Mouse (Mus musculus) limb, embryonic 14.5 days (tissue): ENCODE data around the gene Hoxb5. TPM values are rescaled to one million over a fixed set of nuclear protein-coding genes. Genes with fewer than 3 reads are reported as not detected.

Source experiments
- ATAC-seq: fragments of 200-750 bp; cut with Nextera tagmentation; 2 replicates; pipeline ENCODE4 v1.8.0; 2017; ENCODE audit warnings: low read depth, moderate number of reproducible peaks, moderate TSS enrichment; ENCODE audit not compliant: low FRiP score
- DNase-seq: peaks from one replicate; pipeline ENCODE4 v3.0.0-alpha.2; 2015; ENCODE audit warnings: low spot score
- H3K27ac ChIP-seq: fragments of 300-500 bp; sonication (generic); replicated peaks from 2 replicates; pipeline ENCODE4 v1.5.1; 2014; ENCODE audit warnings: low read depth, mild to moderate bottlenecking, low read length, moderate library complexity, mixed read lengths
- H3K27me3 ChIP-seq: fragments of 300-500 bp; sonication (generic); 2 replicates; pipeline ENCODE4 v1.6.1; 2014; ENCODE audit warnings: low read length, mixed read lengths; ENCODE audit not compliant: control insufficient read depth, insufficient read depth
- H3K36me3 ChIP-seq: fragments of 300-500 bp; sonication (generic); 2 replicates; pipeline ENCODE4 v1.6.1; 2014; ENCODE audit warnings: mild to moderate bottlenecking, low read length, moderate library complexity, mixed read lengths; ENCODE audit not compliant: control insufficient read depth, insufficient read depth
- H3K4me1 ChIP-seq: fragments of 300-500 bp; sonication (generic); 2 replicates; pipeline ENCODE4 v1.6.1; 2014; ENCODE audit warnings: antibody characterized with exemption, low read length, mixed read lengths; ENCODE audit not compliant: control insufficient read depth, insufficient read depth
- H3K4me2 ChIP-seq: fragments of 300-500 bp; sonication (generic); replicated peaks from 2 replicates; pipeline ENCODE4 v1.6.1; 2014; ENCODE audit warnings: low read depth, mild to moderate bottlenecking, low read length, moderate library complexity; ENCODE audit not compliant: severe bottlenecking
- H3K4me3 ChIP-seq: fragments of 300-500 bp; sonication (generic); replicated peaks from 2 replicates; pipeline ENCODE4 v1.5.1; 2014; ENCODE audit warnings: low read length
- H3K9ac ChIP-seq: fragments of 300-500 bp; sonication (generic); 2 replicates; pipeline ENCODE4 v1.6.1; 2014; ENCODE audit warnings: mild to moderate bottlenecking, low read depth, low read length, moderate library complexity; ENCODE audit not compliant: severe bottlenecking
- H3K9me3 ChIP-seq: fragments of 300-500 bp; sonication (generic); 2 replicates; pipeline ENCODE4 v1.6.1; 2016; ENCODE audit warnings: low read length; ENCODE audit not compliant: control insufficient read depth
- POLR2A ChIP-seq: fragments of 200-500 bp; IDR thresholded peaks from 2 replicates; pipeline ENCODE4 v1.8.0; 2012; ENCODE audit warnings: inconsistent platforms, mild to moderate bottlenecking, moderate library complexity, borderline replicate concordance; ENCODE audit not compliant: insufficient read depth, insufficient read length; ENCODE audit errors: extremely low read depth
- WGBS: fragments of 180-500 bp; shearing (Covaris S2); extraction: QIAGEN DNeasy Blood & Tissue Kit; methylation state at CpG from one replicate; pipeline ENCODE4 v1.1.7; 2014; 5-methylcytosine and 5-hydroxymethylcytosine counted together
- polyA plus RNA-seq, 2 experiments: library from polyadenylated mRNA; depleted of rRNA in 1 of 2; stranded (reverse) in 1 of 2; unstranded in 1 of 2; fragments of >200 nt; fragmentation: Nextera tagmentation in 1 of 2; extraction: Ambion mirVana in 1 of 2; gene quantifications; 2 replicates each; pipeline versions ENCODE4 v1.2.1 to v1.2.3; 2012 to 2014

The Hoxb5 gene
- polyA plus RNA-seq, 2 experiments = 0.85 to 1.8 TPM

DNA sequence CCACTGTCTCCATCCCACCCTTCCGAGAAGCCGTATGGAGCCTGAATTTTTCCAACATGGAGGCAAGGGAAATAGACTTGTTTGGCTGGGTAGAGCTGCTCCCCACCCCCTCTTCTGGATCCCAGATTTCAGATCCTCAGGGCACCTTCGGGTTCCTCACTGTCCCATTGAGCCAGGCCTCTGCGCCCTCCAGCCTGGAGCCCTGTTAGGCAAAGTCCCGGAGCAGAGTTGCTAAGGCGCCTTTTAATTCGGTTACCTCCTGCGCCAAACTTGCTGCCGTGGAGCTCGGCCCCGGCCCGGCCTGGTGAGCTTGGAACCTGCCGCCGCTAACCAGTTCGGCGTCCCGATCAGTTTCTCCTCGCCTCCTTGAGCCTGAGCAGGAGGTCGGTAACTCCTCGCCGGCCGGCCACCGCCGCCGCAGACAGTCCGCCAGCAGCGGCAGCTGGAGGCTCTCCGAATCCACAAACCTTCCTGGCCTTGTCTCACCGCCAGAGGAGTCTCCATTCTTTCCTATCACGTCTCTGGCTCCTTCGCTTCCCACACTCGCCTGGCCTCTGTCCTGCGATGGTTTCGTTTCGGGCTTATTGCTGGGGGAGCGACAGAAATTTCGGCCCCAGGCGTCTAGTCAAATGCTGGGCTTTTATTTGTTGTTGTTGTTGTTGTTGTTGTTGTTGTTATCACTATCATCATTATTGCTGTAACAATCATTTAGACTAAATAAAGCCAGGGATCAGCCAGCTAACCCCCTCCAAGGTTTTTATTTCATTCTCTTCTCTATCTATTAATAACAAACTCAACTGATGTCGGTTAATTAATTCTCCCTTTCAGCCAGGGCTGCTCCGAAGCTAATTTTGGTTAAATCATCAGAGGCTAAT, 38.8 kb downstream of the Hoxb5 start:
- Histone ChIP-seq H3K36me3 (no peaks in the 10 kb centered on the region), H3K9ac (no peak overlapping the region), H3K27ac (no peak overlapping the region), H3K4me2 (peak overlapping the region; percentile 27), H3K4me3 (peak overlapping the region; percentile 12), H3K9me3 (no peaks in the 10 kb centered on the region), H3K4me1 (no peaks in the 10 kb centered on the region), H3K27me3 (peaks cover 100% of the 10 kb centered on the region)
- ATAC-seq (peak; percentile 32; the same call in 1 of the 2 replicates), DNase-seq (no peak)
- WGBS = 3% methylated on average over 40 of the region's 40 CpGs
- TF ChIP-seq POLR2A = no peak

DNA sequence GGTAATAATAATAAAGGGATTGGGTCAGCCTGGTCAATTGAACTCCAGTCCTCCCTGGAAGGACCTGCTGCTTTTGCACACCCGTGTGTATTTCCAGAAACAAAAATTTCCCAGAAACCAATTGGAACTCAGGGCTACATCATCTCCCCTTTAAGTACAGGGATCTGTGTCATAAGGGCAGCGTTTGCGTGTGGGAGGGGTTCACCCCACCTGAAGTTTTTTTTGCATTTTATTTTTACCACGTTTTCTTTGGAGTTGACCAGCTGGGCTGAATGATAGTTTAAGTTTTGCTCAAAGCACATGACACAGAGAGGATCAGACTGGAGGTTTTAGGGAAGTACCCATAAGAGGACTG, 39.4 kb downstream of the Hoxb5 start:
- no peak for TF ChIP-seq POLR2A

DNA sequence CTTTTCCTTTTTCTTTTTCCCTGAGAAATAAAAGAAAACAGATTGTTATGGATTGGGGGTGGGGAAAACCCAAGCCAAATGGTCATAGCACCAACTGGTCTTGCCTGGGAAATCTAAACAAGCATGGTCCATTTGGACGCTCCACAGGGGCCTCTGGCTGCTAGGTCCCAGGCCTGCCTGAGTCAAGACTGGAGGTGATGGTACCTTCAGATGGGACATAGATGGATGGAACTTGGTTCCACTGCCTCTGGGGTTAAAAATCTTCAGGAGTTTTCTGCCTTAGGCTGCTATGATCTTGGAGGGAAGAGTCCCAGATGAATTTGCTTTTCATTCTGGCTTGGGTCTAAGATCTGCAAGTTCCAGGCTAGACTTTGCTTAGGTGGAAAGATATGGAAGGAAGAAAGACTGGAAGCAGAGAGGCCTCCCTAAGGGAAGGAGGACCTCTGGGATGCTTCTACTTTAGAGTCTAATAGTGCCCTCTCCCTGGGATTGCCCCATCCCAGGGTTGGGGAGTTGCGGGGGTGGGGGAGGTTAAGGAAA, 40.1 kb downstream of the Hoxb5 start:
- H3K36me3 ChIP-seq = no peaks in the 10 kb centered on the region
- no peaks in the 10 kb centered on the region for H3K4me1 ChIP-seq
- no peaks in the 10 kb centered on the region for H3K9me3 ChIP-seq
- ATAC-seq = no peak
- H3K4me2 ChIP-seq = no peak overlapping the region
- peaks cover 97% of the 10 kb centered on the region for H3K27me3 ChIP-seq
- 45% methylated on average over 2 of the region's 2 CpGs for WGBS
- H3K9ac ChIP-seq = no peak overlapping the region
- H3K4me3 ChIP-seq = no peak overlapping the region
- H3K27ac ChIP-seq = no peak overlapping the region
- no peak for DNase-seq
- TF ChIP-seq POLR2A = no peak

More for the DNA sequence above, 39.4 kb downstream of the Hoxb5 start:
- H3K9me3 ChIP-seq = no peaks in the 10 kb centered on the region
- no peaks in the 10 kb centered on the region for H3K36me3 ChIP-seq
- peaks cover 98% of the 10 kb centered on the region for H3K27me3 ChIP-seq
- H3K4me2 ChIP-seq = no peak overlapping the region
- H3K4me3 ChIP-seq = no peak overlapping the region
- 10% methylated on average over 4 of the region's 4 CpGs for WGBS
- no peak for DNase-seq
- H3K9ac ChIP-seq = no peak overlapping the region
- H3K27ac ChIP-seq = no peak overlapping the region
- no peaks in the 10 kb centered on the region for H3K4me1 ChIP-seq
- ATAC-seq = no peak

DNA sequence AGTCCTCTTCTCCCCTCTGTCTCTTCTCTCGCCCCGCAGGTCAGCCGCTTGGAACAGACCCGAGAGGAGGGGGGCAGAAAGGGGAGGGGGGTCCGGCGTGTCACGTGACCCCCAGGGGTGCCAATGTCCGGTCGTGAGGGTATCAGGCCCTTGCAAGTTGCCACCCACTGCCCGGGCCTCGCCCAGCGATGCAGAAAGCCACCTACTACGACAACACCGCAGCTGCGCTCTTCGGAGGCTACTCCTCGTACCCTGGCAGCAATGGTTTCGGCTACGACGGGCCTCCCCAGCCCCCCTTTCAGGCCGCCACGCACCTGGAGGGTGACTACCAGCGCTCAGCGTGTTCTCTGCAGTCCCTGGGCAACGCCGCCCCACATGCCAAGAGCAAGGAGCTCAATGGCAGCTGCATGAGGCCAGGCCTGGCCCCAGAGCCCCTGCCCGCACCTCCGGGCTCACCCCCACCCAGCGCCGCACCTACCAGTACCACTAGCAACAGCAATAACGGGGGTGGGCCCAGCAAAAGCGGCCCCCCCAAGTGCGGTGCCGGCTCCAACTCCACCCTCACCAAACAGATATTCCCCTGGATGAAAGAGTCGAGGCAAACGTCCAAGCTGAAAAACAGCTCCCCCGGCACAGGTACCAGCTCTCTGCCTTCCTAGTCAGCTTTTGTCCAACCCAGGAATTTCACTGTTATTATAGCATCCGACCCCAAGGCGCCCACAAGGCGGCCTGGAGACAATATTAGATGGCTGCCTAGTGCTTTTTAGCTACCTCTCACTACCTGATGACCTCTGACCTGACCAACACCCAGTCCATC, 41.1 kb downstream of the Hoxb5 start:
- DNase-seq = no peak
- Histone ChIP-seq H3K27me3 (peaks cover 97% of the 10 kb centered on the region), H3K4me3 (no peak overlapping the region), H3K27ac (0 out of 2 replicates have a peak overlapping the region, but pooled peaks have one; percentile 38), H3K9me3 (no peaks in the 10 kb centered on the region), H3K4me1 (no peaks in the 10 kb centered on the region), H3K9ac (no peak overlapping the region), H3K4me2 (no peak overlapping the region), H3K36me3 (no peaks in the 10 kb centered on the region)
- ATAC-seq = no peak
- 10% methylated on average over 34 of the region's 40 CpGs for WGBS
- no peak for TF ChIP-seq POLR2A

DNA sequence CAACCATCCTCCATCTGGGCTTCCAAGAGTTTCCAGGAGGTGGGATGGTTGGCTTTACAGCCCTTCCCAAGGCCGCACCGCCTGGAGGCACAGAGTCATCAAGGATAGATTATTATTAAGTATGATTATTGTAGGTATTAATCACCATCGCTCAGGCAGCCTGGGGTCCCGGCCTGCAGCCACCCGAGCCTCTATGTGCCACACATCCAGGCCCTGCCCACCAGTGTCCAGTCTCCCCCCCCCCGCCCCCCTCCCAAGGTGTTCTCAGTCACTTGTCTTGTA, 41.7 kb downstream of the Hoxb5 start:
- WGBS = 6% methylated on average over 6 of the region's 6 CpGs
- Histone ChIP-seq H3K4me2 (no peak overlapping the region), H3K9me3 (no peaks in the 10 kb centered on the region), H3K4me3 (peak overlapping the region; percentile 17; the same call in 1 of the 2 replicates), H3K27me3 (peaks cover 97% of the 10 kb centered on the region), H3K9ac (no peak overlapping the region), H3K27ac (no peak overlapping the region), H3K36me3 (no peaks in the 10 kb centered on the region), H3K4me1 (no peaks in the 10 kb centered on the region)
- ATAC-seq = no peak
- no peak for DNase-seq
- TF ChIP-seq POLR2A = no peak
